8 mouse cellular contexts compared by ENCODE assay signal in the genomic region with DNA sequence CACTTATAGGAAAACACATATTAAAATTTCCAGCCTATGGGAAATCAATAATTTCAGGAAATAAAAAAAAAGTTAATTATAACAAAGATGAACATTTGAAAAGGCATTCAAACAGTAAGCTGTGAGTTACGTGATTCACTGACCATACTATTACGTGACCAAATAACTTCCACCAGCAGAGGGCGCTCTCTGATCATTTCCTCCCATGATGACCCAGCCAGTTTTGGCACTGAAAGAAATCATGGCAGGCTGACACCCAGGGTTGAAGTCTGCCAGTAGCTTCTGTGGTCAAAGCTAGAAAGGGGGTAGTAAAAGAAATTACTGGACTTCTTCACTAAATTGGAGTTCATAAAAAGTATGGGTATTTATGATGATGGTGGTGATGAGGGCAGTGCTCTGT. TPM values are rescaled to one million over a fixed set of nuclear protein-coding genes. Genes with fewer than 3 reads are reported as not detected.
DNase-seq lines count a peak whose midpoint lies in the region; TF ChIP-seq lines count a peak whose summit lies in the region.

No protein-coding gene starts in this region.

- H3K36me3 ChIP-seq in heart, adult 2 months (ENCODE audit: control insufficient read depth, insufficient read depth, low read length), result no peaks in the 10 kb centered on the region

- no peaks in the 10 kb centered on the region for H3K4me1 ChIP-seq in heart, adult 2 months (ENCODE audit: control insufficient read depth, insufficient read depth, low read length)

- H3K79me2 ChIP-seq in heart, adult 2 months (replicated peaks; ENCODE audit: control insufficient read depth, insufficient read depth, low read length), result no peaks in the 10 kb centered on the region

- no peak for TF ChIP-seq POLR2A in heart, adult 2 months (IDR thresholded peaks at IDR 0.05; ENCODE audit: insufficient read depth, low read depth, low read length)

- 0 out of 2 replicates have a peak, but pooled peaks have one; percentile 44 for TF ChIP-seq EP300 in heart, adult 2 months (IDR thresholded peaks at IDR 0.05; ENCODE audit: insufficient read depth, low read depth, low read length)

- no peak overlapping the region for H3K9ac ChIP-seq in heart, adult 2 months (ENCODE audit: low read depth, low read length)

- H3K4me3 ChIP-seq in heart, adult 2 months, result no peak overlapping the region

- WGBS in heart, adult 2 months, result 8% methylated on average over 3 of the region's 3 CpGs

- peak; percentile 48 for DNase-seq in CD4-positive helper T cell, adult 2 months (ENCODE audit: low read depth, low spot score)
- peak; percentile 86 for DNase-seq in adrenal gland, adult 18-20 months (ENCODE audit: low spot score in 2 of 2)
- DNase-seq in embryo, embryonic 11 days, result peak; percentile 88
- peak; percentile 64 to 81 for DNase-seq in heart, adult 2 months
- DNase-seq in layer of hippocampus, adult 11-12 months (ENCODE audit: low spot score), result peak; percentile 89
- peak; percentile 89 for DNase-seq in lung, postnatal 14 days
- DNase-seq in right cerebral cortex, postnatal 10 days (ENCODE audit: low spot score in 2 of 2), result peak; percentile 82 to 88
- peak; percentile 84 for DNase-seq in urinary bladder, postnatal 25 days (ENCODE audit: low spot score)

- H3K27me3 ChIP-seq in heart, adult 2 months (ENCODE audit: control insufficient read depth, insufficient read depth, low read length), result no peaks in the 10 kb centered on the region

- TF ChIP-seq CTCF in heart, adult 2 months (IDR thresholded peaks at IDR 0.05), result peak; percentile 91

- intact Hi-C loops in heart, adult 2 months (cut with DNase I), result loop anchor here (1.0 to 5.0 kb wide), 3 partner anchors 98 to 403 kb away; partner anchors contain the start of gene Myo1e

- H3K27ac ChIP-seq in heart, adult 2 months, result no peak overlapping the region

RNA-seq across cellular contexts. Expression of gene Fam81a, which starts 33.1 kb away (rescaled TPM):
- total RNA-seq in adrenal gland, adult 18-20 months (2021), result 1 to 10 TPM; 1.7 to 1.9 TPM
- total RNA-seq in heart, adult 2 months (2021), result 10 to 100 TPM; 30.7 to 32.6 TPM
- 7.0 and 9.0 TPM in 2 replicates for polyA plus RNA-seq in heart, adult 2 months (2012; rRNA removed)

Comparison
In these comparisons a context has a peak if more than half of its experiments do, and no peak if none do; other contexts are left out.
1. RNA of gene Fam81a, which starts 33.1 kb away (total RNA-seq): 30.7 to 32.6 TPM in heart, adult 2 months; 1.7 to 1.9 TPM in adrenal gland, adult 18-20 months; every median in the first group is over 10 times any median in the second.
2. Peak in every context shown above with its lines, with median percentiles within 50 percentile points of each other: DNase-seq.